Mouse (Mus musculus) spleen, embryonic (tissue): ENCODE data around the gene Ctcfl.

Experiments used
- CTCF ChIA-PET: fragments of 350-600 bp; sonication (Branson Sonifier 250); formaldehyde crosslinking; loops from one replicate; lab custom pipeline; 2022; lab: Charles Lee

Gene Ctcfl

GRCm38 (mm10) chr2:173119023-173119944 is at the start of gene Ctcfl:
Ctcfl (minus strand) TSS chr2:173119525.
- CTCF ChIA-PET: no interaction called here

GRCm38 (mm10) chr2:173168411-173168851 is 49.1 kb upstream of the Ctcfl start:
- CTCF ChIA-PET: no interaction called here

- CTCF ChIA-PET: no interaction called here
Observed at GRCm38 (mm10) chr2:173165357-173165756, 46.0 kb upstream of the Ctcfl start.

DNA sequence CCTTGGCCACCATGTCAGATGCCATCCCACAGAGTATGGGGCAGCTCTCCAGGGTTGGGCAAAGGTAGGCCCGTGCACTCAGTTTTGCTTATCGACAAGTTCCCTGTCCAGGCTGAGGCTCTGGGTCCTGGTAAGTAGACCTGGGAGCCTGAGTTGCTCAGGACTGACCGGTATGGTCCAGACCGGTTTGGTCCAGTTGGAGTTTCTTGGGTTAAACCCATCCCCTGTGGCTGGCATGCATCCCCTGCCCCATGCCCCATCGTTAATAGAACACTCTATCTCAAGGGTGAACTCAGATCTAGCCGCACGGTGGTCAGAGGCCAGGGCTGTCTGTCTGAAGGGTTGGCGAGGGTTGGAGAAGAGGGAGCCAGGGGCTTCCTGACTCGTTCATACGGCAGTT is 45.6 kb upstream of the Ctcfl start:
- CTCF ChIA-PET: no interaction called here

DNA sequence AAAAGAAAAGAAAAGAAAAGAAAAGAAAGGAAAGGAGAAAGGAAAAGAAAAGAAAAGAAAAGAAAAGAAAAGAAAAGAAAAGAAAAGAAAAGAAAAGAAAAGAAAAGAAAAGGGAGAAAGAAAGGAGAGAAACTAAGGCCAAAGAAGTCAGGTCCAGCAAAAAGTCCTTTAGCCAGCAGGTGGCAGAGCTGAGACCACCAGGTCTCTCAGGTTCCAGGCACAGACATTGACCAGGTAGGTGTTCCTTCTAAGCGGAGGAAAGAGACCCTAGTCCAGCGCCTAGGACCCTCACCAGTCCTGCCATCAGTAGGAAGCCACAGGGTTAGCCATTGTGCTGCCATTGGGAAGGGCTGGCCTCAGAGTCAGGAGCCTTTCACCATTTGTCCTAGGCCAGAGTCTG is 45.0 kb upstream of the Ctcfl start:
- CTCF ChIA-PET: no interaction called here

- CTCF ChIA-PET: no interaction called here
Observed at GRCm38 (mm10) chr2:173163380-173163779, 44.1 kb upstream of the Ctcfl start.

DNA sequence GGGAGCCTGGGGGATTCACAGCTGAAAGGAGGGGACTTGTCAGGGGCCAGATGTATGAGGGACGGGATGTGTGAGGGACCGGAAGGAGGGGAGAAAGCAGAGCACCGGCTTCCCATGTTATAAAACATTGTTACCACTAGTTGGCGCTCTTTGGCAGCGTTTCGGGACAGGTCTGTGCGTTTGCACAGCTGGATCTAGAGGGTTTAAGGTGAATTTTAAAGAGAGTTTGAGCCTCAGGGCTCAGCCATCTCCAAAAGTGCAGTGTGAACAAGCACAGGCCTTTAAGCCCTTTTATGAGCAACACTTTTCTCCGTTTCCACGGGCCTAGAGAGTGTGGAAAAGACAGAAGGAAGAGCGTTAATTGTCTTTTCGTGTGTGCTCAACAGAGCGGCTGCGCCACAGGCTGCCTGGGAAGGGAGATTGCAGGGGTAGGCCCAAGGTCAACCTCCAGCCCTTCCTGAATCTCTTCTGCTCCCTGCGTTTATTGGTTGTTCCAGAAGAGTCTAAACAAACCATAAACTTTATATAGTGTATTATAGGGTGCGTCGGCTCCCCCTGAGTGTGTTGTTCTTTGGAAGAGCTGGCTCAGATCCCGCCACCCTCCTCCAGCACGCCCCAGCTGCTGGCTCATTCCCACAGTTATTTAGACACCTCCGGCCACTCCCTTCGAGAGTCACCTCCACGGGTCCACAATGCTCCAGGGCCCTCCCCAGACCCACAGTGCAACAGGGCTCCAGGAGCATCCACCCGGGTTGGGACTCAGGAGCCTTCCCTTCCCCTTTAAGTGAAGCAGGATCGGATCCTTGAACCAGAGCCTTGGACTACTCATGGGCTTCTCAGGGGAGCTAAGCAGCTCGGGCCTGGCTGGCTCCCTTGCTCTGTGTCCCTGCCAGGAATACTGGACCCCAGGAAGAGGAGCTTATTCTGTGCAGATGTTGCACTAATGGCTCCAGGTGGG is 40.3 kb upstream of the Ctcfl start:
- CTCF ChIA-PET: no interaction called here

GRCm38 (mm10) chr2:173158390-173159055 is 39.2 kb upstream of the Ctcfl start:
- CTCF ChIA-PET: no interaction called here

GRCm38 (mm10) chr2:173157871-173158270 is 38.5 kb upstream of the Ctcfl start:
- CTCF ChIA-PET: interaction anchor here (0.6 kb wide), 1 partner anchor 32 kb away, joined by 7 read pairs; no protein-coding TSS in a partner anchor

DNA sequence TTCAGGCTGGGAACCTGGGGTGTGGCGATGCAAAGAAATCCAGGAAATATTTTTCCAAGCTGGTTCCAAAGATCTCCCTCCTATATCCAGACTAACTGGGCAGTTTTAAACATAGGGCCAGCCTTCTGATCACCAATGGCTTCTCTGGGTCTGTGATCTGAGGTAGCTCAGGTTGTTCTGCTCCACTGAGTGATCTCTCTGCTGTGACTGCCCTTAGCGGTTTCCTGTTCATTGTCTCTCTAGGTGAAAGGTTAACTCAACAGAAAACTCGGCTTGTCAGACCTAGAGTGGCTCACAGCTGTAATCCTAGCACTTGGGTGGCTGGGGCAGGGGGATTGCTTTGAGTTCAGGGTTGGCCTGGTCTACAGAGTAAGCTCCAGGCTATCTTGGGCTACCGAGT is 38.1 kb upstream of the Ctcfl start:
- CTCF ChIA-PET: interaction anchor here (0.6 kb wide), 1 partner anchor 32 kb away, joined by 7 read pairs; no protein-coding TSS in a partner anchor

- CTCF ChIA-PET: no interaction called here
Observed at GRCm38 (mm10) chr2:173156923-173157322, 37.6 kb upstream of the Ctcfl start.

GRCm38 (mm10) chr2:173155907-173156306 is 36.6 kb upstream of the Ctcfl start:
- CTCF ChIA-PET: interaction anchor here (0.7 kb wide), 1 partner anchor 73 kb away, joined by 8 read pairs; no protein-coding TSS in a partner anchor

- CTCF ChIA-PET: no interaction called here
Observed at GRCm38 (mm10) chr2:173154962-173155361, 35.6 kb upstream of the Ctcfl start.

DNA sequence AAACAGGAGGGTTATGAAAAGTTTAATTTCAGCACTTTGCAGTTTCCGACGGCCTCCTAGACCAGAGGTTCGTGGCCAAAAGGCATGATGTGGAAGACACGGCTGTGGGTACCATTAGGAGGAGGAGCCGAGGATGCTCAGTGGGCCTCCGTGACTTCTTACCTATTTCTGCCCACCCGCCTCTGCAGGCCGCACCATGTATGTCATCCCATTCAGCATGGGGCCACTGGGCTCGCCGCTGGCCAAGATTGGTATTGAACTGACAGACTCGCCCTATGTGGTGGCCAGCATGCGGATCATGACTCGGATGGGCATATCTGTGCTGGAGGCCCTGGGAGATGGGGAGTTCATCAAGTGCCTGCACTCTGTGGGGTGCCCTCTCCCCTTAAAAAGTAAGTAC is 35.2 kb upstream of the Ctcfl start:
- CTCF ChIA-PET: interaction anchor here (0.6 kb wide), 1 partner anchor 317 kb away, joined by 3 read pairs; no protein-coding TSS in a partner anchor

DNA sequence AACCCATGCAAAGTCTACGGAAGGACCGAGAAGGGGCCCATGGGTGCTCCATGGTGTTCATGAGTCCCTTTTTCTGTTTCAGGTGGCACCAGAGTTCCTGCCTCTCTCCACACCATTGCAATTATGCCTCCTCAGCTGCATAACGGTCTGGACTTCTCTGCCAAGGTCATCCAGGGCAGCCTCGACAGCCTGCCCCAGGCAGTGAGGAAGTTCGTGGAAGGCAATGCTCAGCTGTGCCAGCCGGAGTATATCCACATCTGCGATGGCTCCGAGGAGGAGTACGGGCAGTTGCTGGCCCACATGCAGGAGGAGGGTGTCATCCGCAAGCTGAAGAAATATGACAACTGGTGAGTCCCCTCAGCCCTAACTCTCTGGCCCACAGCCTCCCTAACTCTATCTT is 33.9 kb upstream of the Ctcfl start:
- CTCF ChIA-PET: no interaction called here

DNA sequence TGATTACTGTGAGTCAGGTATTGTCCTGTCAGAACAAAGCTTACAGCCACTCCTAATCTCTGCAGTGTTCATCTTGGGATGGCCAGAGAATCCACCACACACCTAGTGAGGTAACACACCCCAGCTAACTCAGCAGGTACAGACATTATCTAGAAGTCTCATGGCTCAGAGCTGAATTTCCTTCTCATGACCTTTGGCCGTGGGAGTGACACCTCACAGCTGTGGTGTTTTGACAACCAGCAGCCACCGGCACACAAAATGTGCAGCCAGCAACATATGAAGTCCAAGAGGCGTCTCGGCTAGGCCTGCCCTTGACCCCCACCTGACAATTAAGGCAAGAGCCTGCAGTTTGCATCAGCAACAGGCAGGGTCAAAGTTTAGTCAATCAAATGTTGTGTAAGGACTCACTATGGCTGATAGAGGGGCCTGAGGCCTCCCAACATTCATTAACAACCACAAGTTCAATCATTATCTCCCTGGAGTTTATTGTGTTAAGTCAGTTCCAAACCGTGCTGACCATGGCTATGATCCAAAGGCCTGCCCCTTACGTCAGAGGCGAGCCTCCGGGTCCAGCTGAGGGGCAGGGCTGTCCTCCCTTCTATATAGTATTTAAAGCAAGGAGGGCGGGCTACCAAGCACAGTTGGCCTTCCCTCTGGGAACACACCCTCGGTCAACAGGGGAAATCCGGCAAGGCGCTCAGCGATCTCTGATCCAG is 33.3 kb upstream of the Ctcfl start, which contains the start of gene Pck1:
Gene Pck1 (plus strand): TSS at position 613 of the 716 bp plus-strand sequence.
- CTCF ChIA-PET: no interaction called here

DNA sequence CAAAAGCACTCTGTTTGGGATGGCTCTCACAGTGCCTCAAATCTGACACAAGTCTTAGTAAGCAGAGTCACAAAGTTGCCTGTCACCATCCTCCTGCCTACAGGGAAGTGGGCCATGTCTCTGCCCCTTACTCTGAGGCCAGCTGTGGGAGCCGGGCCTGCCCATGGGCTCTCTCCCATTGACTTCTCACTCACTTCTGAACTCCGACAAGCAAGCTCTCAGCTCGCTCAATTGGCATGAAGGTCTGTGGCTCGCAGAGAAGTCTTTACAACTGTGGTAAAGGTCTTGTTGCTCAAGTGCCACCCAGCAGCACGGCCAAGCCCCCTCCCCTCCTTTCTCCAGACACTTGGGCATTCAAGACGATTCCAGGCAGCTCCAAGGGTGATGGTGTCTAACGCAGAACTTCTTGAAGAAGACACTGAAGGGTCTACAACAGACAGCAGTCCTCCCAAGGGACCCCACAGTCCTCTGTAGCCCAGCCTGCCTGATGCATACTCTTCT is 32.5 kb upstream of the Ctcfl start:
- CTCF ChIA-PET: no interaction called here

- CTCF ChIA-PET: no interaction called here
Observed at GRCm38 (mm10) chr2:173151352-173151751, 32.0 kb upstream of the Ctcfl start.

GRCm38 (mm10) chr2:173148001-173148400 is 28.7 kb upstream of the Ctcfl start:
- CTCF ChIA-PET: no interaction called here

DNA sequence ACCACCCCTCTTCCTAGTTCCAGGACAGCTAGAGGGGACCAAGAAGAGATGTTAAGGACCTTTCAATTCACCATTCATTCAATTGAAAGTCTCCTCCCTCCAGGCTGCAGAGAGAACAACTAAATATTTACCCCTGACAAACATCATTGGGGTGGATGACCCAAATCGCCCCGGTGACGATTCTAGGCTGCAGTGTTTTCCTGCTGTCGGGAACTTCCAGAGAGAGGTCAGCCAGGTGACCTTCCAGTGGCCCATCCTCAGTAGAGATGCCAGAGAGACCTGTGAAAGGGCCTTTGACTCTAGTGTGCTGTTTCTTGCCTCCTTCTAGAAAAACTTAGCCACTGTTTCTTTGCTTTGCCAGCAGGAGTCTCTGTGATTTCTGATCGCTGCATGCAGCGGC is 27.4 kb upstream of the Ctcfl start:
- CTCF ChIA-PET: interaction anchor here (0.6 kb wide), 1 partner anchor 441 kb away, joined by 14 read pairs; no protein-coding TSS in a partner anchor
